Mouse (Mus musculus) kidney, postnatal 0 days (tissue): ENCODE data around the gene Spcs1. TPM values are rescaled to one million over a fixed set of nuclear protein-coding genes. Genes with fewer than 3 reads are reported as not detected.

Source experiments
- ATAC-seq: fragments of 200-750 bp; cut with Nextera tagmentation; replicated peaks from 2 replicates; pipeline ENCODE4 v1.8.0; 2017; ENCODE audit warnings: low read depth, moderate number of reproducible peaks, moderate TSS enrichment, moderate library complexity; ENCODE audit not compliant: low FRiP score
- DNase-seq: peaks from one replicate; pipeline ENCODE4 v3.0.0-alpha.2; 2016; ENCODE audit warnings: low spot score
- H3K27ac ChIP-seq: fragments of 300-500 bp; sonication (generic); 2 replicates; pipeline ENCODE4 v1.5.1; 2014; ENCODE audit warnings: mild to moderate bottlenecking
- H3K27me3 ChIP-seq: fragments of 300-500 bp; sonication (generic); 2 replicates; pipeline ENCODE4 v1.6.1; 2014; ENCODE audit warnings: low read length, mixed read lengths; ENCODE audit not compliant: insufficient read depth
- H3K36me3 ChIP-seq: fragments of 300-500 bp; sonication (generic); 2 replicates; pipeline ENCODE4 v1.6.1; 2014; ENCODE audit warnings: low read length, mixed read lengths; ENCODE audit not compliant: insufficient read depth
- H3K4me1 ChIP-seq: fragments of 300-500 bp; sonication (generic); replicated peaks from 2 replicates; pipeline ENCODE4 v1.6.1; 2014; ENCODE audit warnings: antibody characterized with exemption, low read length, mixed read lengths; ENCODE audit not compliant: insufficient read depth
- H3K4me2 ChIP-seq: fragments of 300-500 bp; sonication (generic); 2 replicates; pipeline ENCODE4 v1.6.1; 2014; ENCODE audit warnings: mild to moderate bottlenecking, low read length, moderate library complexity, mixed read lengths
- H3K4me3 ChIP-seq: fragments of 300-500 bp; sonication (generic); replicated peaks from 2 replicates; pipeline ENCODE4 v1.5.1; 2014; ENCODE audit warnings: low read depth, low read length
- H3K9ac ChIP-seq: fragments of 300-500 bp; sonication (generic); 2 replicates; pipeline ENCODE4 v1.6.1; 2014; ENCODE audit warnings: low read depth, low read length
- H3K9me3 ChIP-seq: fragments of 300-500 bp; sonication (generic); replicated peaks from 2 replicates; pipeline ENCODE4 v1.6.1; 2016; ENCODE audit warnings: low read length, inconsistent platforms, mixed read lengths
- CTCF ChIP-seq: IDR thresholded peaks from 2 replicates; pipeline ENCODE4 v1.5.1; 2016; ENCODE audit warnings: antibody characterized with exemption, low read depth, mild to moderate bottlenecking, moderate library complexity
- WGBS: fragments of 180-500 bp; shearing (Covaris S2); extraction: QIAGEN DNeasy Blood & Tissue Kit; methylation state at CpG from one replicate; pipeline ENCODE4 v1.1.7; 2014; 5-methylcytosine and 5-hydroxymethylcytosine counted together
- polyA plus RNA-seq: library from polyadenylated mRNA; unstranded; fragments of >200 nt; fragmentation: Nextera tagmentation; extraction: Ambion mirVana; gene quantifications from 2 replicates; pipeline ENCODE4 v1.2.1, GENCODE M21; 2015

Spcs1 gene
- polyA plus RNA-seq, 1 experiment from 2014 or later, result 596 TPM

DNA sequence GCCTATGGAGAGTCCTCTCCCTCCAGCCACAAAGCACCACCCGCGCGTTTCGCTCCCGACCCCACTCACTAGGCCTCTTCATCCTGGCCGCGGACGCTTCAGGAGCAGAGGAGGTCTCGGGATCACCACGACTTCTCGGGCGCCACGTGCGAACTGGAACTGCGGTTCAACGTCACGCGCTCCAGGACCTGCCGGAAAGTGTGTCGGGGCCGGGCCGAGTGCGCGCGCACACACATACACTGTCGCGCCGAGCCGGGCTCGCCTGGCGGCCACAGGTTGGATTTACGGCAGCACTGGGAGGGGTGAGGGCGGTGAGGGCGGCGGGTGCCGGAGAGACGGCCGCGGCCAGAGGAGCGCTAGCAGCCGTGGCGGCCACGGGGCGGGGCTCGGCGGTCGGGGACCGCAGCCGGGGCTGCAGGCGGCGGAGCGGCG, 17.4 kb upstream of the Spcs1 start, which contains the start of the genes Pbrm1 and Gnl3:
Gene Pbrm1 (plus strand): TSS at position 279 of the 432 bp plus-strand sequence.
Gene Gnl3 (minus strand): TSS at position 293 of the 432 bp plus-strand sequence.
- under 1% methylated on average over 50 of the region's 53 CpGs for WGBS
- ATAC-seq (peak; percentile 96), DNase-seq (peak; percentile 98)
- peak; percentile 49; the same call in 1 of the 2 replicates for TF ChIP-seq CTCF
- 0 out of 2 replicates have a peak, but pooled peaks cover 7% of the 10 kb centered on the region for H3K4me1 ChIP-seq
- no peaks in the 10 kb centered on the region for H3K27me3 ChIP-seq
- peak within 1 kb of the TSS; percentile 89 for H3K9ac ChIP-seq
- H3K36me3 ChIP-seq, result peaks cover 27% of the 10 kb centered on the region
- peak within 1 kb of the TSS; percentile 99 for H3K27ac ChIP-seq
- H3K4me2 ChIP-seq, result peak within 1 kb of the TSS; percentile 64
- no peaks in the 10 kb centered on the region for H3K9me3 ChIP-seq
- peak within 1 kb of the TSS; percentile 64 for H3K4me3 ChIP-seq

GRCm38 (mm10) chr14:31017854-31018253, 16.4 kb upstream of the Spcs1 start:
- peak overlapping the region; percentile 89 for H3K9ac ChIP-seq
- peaks cover 32% of the 10 kb centered on the region for H3K36me3 ChIP-seq
- 0 out of 2 replicates have a peak, but pooled peaks cover 7% of the 10 kb centered on the region for H3K4me1 ChIP-seq
- peak; percentile 60 for DNase-seq
- H3K9me3 ChIP-seq, result no peaks in the 10 kb centered on the region
- ATAC-seq, result no peak
- WGBS, result 0% methylated on average over 2 of the region's 2 CpGs
- H3K27ac ChIP-seq, result no peak overlapping the region
- peak; percentile 45 for TF ChIP-seq CTCF
- no peaks in the 10 kb centered on the region for H3K27me3 ChIP-seq
- H3K4me2 ChIP-seq, result peak overlapping the region; percentile 64
- peak overlapping the region; percentile 64 for H3K4me3 ChIP-seq

DNA sequence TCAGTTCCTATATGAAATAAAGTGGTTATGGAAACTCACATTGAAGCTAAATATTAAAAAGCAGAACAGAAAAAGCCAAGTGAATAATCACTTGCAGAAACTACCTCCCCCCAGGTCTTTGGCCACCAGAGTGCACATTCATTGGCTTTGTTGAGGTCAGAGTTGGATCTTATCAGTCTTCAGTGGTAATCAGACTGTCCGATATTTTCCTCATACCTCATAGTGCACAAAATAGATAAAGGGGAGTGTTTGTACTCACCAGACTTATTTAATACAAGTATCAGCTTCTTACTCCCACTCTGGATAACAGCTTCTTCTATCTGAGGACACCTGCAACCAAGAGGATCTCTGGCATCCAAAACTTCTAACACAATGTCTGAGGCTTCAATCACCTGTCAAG, 14.6 kb upstream of the Spcs1 start:
- 88% methylated on average over 1 of the region's 1 CpGs for WGBS

DNA sequence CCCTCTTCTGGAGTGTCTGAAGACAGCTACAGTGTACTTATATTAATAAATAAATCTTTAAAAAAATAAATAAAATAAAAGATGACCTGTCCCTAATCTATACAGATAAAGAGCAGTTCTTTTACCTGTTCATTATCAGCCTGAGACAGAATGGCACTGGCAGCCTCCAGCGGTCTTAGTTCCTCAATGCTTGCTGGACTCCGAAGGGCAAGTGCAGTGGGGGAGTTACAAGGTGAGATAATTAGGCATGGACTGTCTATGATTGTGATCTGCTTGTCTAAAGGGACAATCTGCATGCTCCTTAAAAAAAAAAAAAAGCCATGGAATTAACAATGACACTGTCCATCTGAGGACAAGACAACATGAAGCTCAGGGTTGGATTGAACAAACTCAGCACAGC, 12.5 kb upstream of the Spcs1 start:
- 94% methylated on average over 2 of the region's 2 CpGs for WGBS
- no peak overlapping the region for H3K9ac ChIP-seq
- no peak for TF ChIP-seq CTCF
- no peak overlapping the region for H3K4me3 ChIP-seq
- DNase-seq (no peak), ATAC-seq (no peak)
- H3K27me3 ChIP-seq, result no peaks in the 10 kb centered on the region
- H3K4me2 ChIP-seq, result no peak overlapping the region
- H3K4me1 ChIP-seq, result 0 out of 2 replicates have a peak, but pooled peaks cover 7% of the 10 kb centered on the region
- H3K27ac ChIP-seq, result no peak overlapping the region
- H3K9me3 ChIP-seq, result no peaks in the 10 kb centered on the region
- peaks cover 61% of the 10 kb centered on the region for H3K36me3 ChIP-seq

More for the DNA sequence above, 14.6 kb upstream of the Spcs1 start:
- no peaks in the 10 kb centered on the region for H3K9me3 ChIP-seq
- no peak overlapping the region for H3K4me2 ChIP-seq
- H3K4me1 ChIP-seq, result 0 out of 2 replicates have a peak, but pooled peaks cover 7% of the 10 kb centered on the region
- H3K27ac ChIP-seq, result no peak overlapping the region
- ATAC-seq, result no peak
- H3K9ac ChIP-seq, result no peak overlapping the region
- H3K4me3 ChIP-seq, result no peak overlapping the region
- TF ChIP-seq CTCF, result no peak
- DNase-seq, result no peak
- peaks cover 49% of the 10 kb centered on the region for H3K36me3 ChIP-seq
- no peaks in the 10 kb centered on the region for H3K27me3 ChIP-seq

DNA sequence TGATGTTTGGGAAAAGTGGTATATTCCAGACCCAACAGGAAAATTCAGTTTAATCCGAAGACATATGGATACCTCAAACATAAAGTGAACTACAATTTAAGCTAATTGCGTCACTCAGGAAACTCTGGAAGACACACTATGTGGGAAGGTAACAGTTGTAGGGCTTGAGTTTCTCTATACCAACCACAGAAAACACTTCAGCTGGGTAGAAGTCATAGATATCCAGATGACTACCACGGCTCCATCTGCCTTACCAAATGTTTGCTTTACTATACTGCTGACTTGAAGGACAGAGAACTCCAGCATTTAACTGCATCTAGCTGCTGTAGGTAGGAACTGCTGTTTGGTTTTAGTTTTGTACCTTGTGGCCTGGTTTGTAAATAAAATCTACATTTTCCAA, 10.1 kb upstream of the Spcs1 start:
- H3K9me3 ChIP-seq, result no peaks in the 10 kb centered on the region
- no peak overlapping the region for H3K4me2 ChIP-seq
- no peak overlapping the region for H3K9ac ChIP-seq
- 97% methylated on average over 3 of the region's 3 CpGs for WGBS
- H3K4me1 ChIP-seq, result no peaks in the 10 kb centered on the region
- DNase-seq (no peak), ATAC-seq (no peak)
- H3K4me3 ChIP-seq, result no peak overlapping the region
- peaks cover 59% of the 10 kb centered on the region for H3K36me3 ChIP-seq
- no peak for TF ChIP-seq CTCF
- no peak overlapping the region for H3K27ac ChIP-seq
- no peaks in the 10 kb centered on the region for H3K27me3 ChIP-seq

- Histone ChIP-seq H3K27ac (no peak overlapping the region), H3K9ac (no peak overlapping the region), H3K4me3 (no peak overlapping the region), H3K27me3 (no peaks in the 10 kb centered on the region), H3K4me1 (0 out of 2 replicates have a peak, but pooled peaks cover 6% of the 10 kb centered on the region), H3K9me3 (no peaks in the 10 kb centered on the region), H3K36me3 (peaks cover 19% of the 10 kb centered on the region; the same call in 1 of the 2 replicates), H3K4me2 (no peak overlapping the region)
- ATAC-seq (no peak), DNase-seq (no peak)
- WGBS, result 80% methylated on average over 5 of the region's 5 CpGs
- no peak for TF ChIP-seq CTCF
Measured at GRCm38 (mm10) chr14:31006779-31007178, 5.3 kb upstream of the Spcs1 start.
